20 mouse cellular contexts compared by ENCODE assay signal in the genomic region with DNA sequence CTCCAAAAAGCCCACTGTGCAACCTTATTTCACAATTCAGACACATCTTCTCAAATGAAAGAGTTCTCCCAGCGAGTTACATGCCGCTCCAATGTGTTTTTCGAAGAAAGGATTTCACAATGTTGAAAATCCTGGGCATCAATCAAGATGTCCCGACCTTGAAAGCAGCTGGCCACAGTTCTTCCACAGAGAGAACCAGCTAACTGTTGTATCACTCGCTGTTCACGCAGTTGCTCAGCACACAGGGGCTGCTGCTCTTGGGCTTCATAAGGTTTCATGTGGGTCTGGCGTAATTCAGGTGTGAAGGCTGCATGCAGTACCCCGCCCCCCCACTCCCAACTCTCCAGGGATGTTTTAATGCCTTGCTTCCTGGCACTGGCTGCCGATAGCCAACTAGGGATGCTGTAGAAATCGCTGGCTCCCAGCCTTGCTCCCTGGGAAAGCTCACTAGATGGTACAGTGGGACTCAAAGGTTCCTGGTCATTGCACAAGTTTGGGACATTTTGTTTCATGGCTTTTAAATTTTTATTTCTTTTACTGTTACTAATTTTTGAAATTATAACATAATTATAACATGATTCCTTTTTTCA.
DNase-seq lines count a peak whose midpoint lies in the region; ATAC-seq and TF ChIP-seq lines count a peak whose summit lies in the region.
"Had no signal": no experiment of that assay in that cellular context is flagged by ENCODE, and none has a peak within 500 bp of the region (broad histone marks: within the 10 kb centered on the region; RNA-seq: fewer than 3 reads in every experiment).

No protein-coding gene starts in this region.

- no peak for TF ChIP-seq CTCF in layer of hippocampus, adult 2 months (conservative IDR thresholded peaks at IDR 0.05)

- H3K4me3 ChIP-seq in layer of hippocampus, adult 2 months, result no peak overlapping the region
- no peak overlapping the region for H3K4me3 ChIP-seq in kidney, embryonic 16.5 days (ENCODE audit: low read length)
- H3K4me3 ChIP-seq: embryonic facial prominence, embryonic 13.5 days; forebrain, embryonic 10.5 days; hindbrain, embryonic 10.5 days; limb, embryonic 10.5 days; midbrain, embryonic 12.5 days; myocyte; neural tube, embryonic 15.5 days had no signal

- 63% methylated on average over 10 of the region's 10 CpGs for whole genome bisulfite sequencing in kidney, embryonic 16.5 days

- no peak for ATAC-seq in kidney, embryonic 16.5 days (ENCODE audit: low FRiP score, low TSS enrichment)
- ATAC-seq: inflammation-experienced regulatory T-cells, adult 6 months had no signal

- H3K27me3 ChIP-seq in kidney, embryonic 16.5 days (ENCODE audit: insufficient read depth, low read length), result peaks cover 2% of the 10 kb centered on the region; the same call in 1 of the 2 replicates
- H3K27me3 ChIP-seq: midbrain, embryonic 12.5 days; neural tube, embryonic 15.5 days had no signal

- no peak for DNase-seq in layer of hippocampus, adult 2 months (ENCODE audit: low spot score in 2 of 2)
- no peak for DNase-seq in layer of hippocampus, postnatal 10 days (ENCODE audit: low spot score in 2 of 2)
- peak; percentile 74 for DNase-seq in adipocyte (ENCODE audit: low spot score)
- DNase-seq in adrenal gland, adult 8-10 months, result peak; percentile 46
- DNase-seq in skeletal muscle tissue, adult 2 months (ENCODE audit: low read depth, low spot score), result peak; percentile 53
- DNase-seq in c-Kit-positive CD71-positive TER-119-positive erythroid progenitor cells, embryonic 14.5 days (ENCODE audit: low spot score), result no peak
- DNase-seq: cerebellum, adult 9-10 months; kidney, adult 9 months; retina, postnatal 1 day; thymus, postnatal 14 days had no signal

- H3K4me1 ChIP-seq in kidney, embryonic 16.5 days (ENCODE audit: insufficient read depth, low read length), result peaks cover 29% of the 10 kb centered on the region
- H3K4me1 ChIP-seq: forebrain, embryonic 10.5 days; midbrain, embryonic 12.5 days had no signal

- H3K9me3 ChIP-seq in kidney, embryonic 16.5 days (ENCODE audit: low read length), result no peaks in the 10 kb centered on the region
- H3K9me3 ChIP-seq: embryonic facial prominence, embryonic 13.5 days; forebrain, embryonic 10.5 days; hindbrain, embryonic 10.5 days; limb, embryonic 10.5 days; midbrain, embryonic 12.5 days; neural tube, embryonic 15.5 days had no signal

- H3K36me3 ChIP-seq in kidney, embryonic 16.5 days (ENCODE audit: insufficient read depth, low read length), result no peaks in the 10 kb centered on the region
- H3K36me3 ChIP-seq: embryonic facial prominence, embryonic 13.5 days; forebrain, embryonic 10.5 days; hindbrain, embryonic 10.5 days; limb, embryonic 10.5 days; midbrain, embryonic 12.5 days; neural tube, embryonic 15.5 days had no signal

- no peak overlapping the region for H3K4me2 ChIP-seq in kidney, embryonic 16.5 days (replicated peaks; ENCODE audit: low read depth, low read length)
- H3K4me2 ChIP-seq: embryonic facial prominence, embryonic 13.5 days; midbrain, embryonic 12.5 days; neural tube, embryonic 15.5 days had no signal

- H3K9ac ChIP-seq in kidney, embryonic 16.5 days (replicated peaks; ENCODE audit: low read length), result no peak overlapping the region
- H3K9ac ChIP-seq: embryonic facial prominence, embryonic 13.5 days; liver, embryonic 14.5 days; midbrain, embryonic 12.5 days; neural tube, embryonic 15.5 days had no signal

- peak overlapping the region; percentile 41; the same call in 1 of the 2 replicates for H3K27ac ChIP-seq in layer of hippocampus, adult 2 months
- no peak overlapping the region for H3K27ac ChIP-seq in kidney, embryonic 16.5 days (ENCODE audit: low read length)
- H3K27ac ChIP-seq: embryonic facial prominence, embryonic 13.5 days; forebrain, embryonic 10.5 days; hindbrain, embryonic 10.5 days; limb, embryonic 10.5 days; liver, embryonic 14.5 days; midbrain, embryonic 12.5 days; neural tube, embryonic 15.5 days had no signal

Comparison
In these comparisons a context has a peak if more than half of its experiments do, and no peak if none do; other contexts are left out.
1. DNase-seq: peak in adipocyte (single experiment), adrenal gland, adult 8-10 months (single experiment) and skeletal muscle tissue, adult 2 months (single experiment); none in layer of hippocampus, adult 2 months (0 of 2), layer of hippocampus, postnatal 10 days (0 of 2) and c-Kit-positive CD71-positive TER-119-positive erythroid progenitor cells, embryonic 14.5 days (single experiment).